Mouse (Mus musculus) hindbrain, embryonic 13.5 days (tissue): Measurements from ENCODE around the gene Slc24a4. TPM values are rescaled to one million over a fixed set of nuclear protein-coding genes. Genes with fewer than 3 reads are reported as not detected.
A peak's percentile ranks its signal among the peaks of the same experiment; 100 is the strongest.

Experiments used
- ATAC-seq: fragments of 200-750 bp; cut with Nextera tagmentation; 2 replicates; pipeline ENCODE4 v1.8.0; 2017; ENCODE audit warnings: moderate TSS enrichment; ENCODE audit not compliant: low FRiP score
- H3K27ac ChIP-seq: fragments of 300-500 bp; sonication (generic); 2 replicates; pipeline ENCODE4 v1.5.1; 2015; ENCODE audit warnings: inconsistent platforms, mild to moderate bottlenecking, moderate library complexity
- H3K27me3 ChIP-seq: fragments of 300-500 bp; sonication (generic); 2 replicates; pipeline ENCODE4 v1.6.1; 2015; ENCODE audit warnings: mild to moderate bottlenecking, inconsistent platforms
- H3K36me3 ChIP-seq: fragments of 300-500 bp; sonication (generic); 2 replicates; pipeline ENCODE4 v1.6.1; 2015; ENCODE audit warnings: mild to moderate bottlenecking, inconsistent platforms
- H3K4me1 ChIP-seq: fragments of 300-500 bp; sonication (generic); replicated peaks from 2 replicates; pipeline ENCODE4 v1.6.1; 2015; ENCODE audit warnings: inconsistent platforms
- H3K4me2 ChIP-seq: fragments of 300-500 bp; sonication (generic); 2 replicates; pipeline ENCODE4 v1.6.1; 2015; ENCODE audit warnings: inconsistent platforms, mild to moderate bottlenecking, moderate library complexity
- H3K4me3 ChIP-seq: fragments of 300-500 bp; sonication (generic); 2 replicates; pipeline ENCODE4 v1.5.1; 2015; ENCODE audit warnings: mild to moderate bottlenecking, inconsistent platforms
- H3K9ac ChIP-seq: fragments of 300-500 bp; sonication (generic); 2 replicates; pipeline ENCODE4 v1.6.1; 2015; ENCODE audit warnings: mild to moderate bottlenecking, inconsistent platforms
- H3K9me3 ChIP-seq: fragments of 300-500 bp; sonication (generic); 2 replicates; pipeline ENCODE4 v1.6.1; 2016; ENCODE audit warnings: inconsistent platforms
- WGBS: fragments of 180-500 bp; shearing (Covaris S2); methylation state at CpG from one replicate; pipeline ENCODE4 v1.1.7; 2015; 5-methylcytosine and 5-hydroxymethylcytosine counted together
- polyA plus RNA-seq: library from polyadenylated mRNA; unstranded; fragments of >200 nt; fragmentation: Nextera tagmentation; extraction: Ambion mirVana; gene quantifications from 2 replicates; pipeline ENCODE4 v1.2.1, GENCODE M21; 2015

Slc24a4 gene
- polyA plus RNA-seq: 1.7 and 1.9 TPM in 2 replicates

- no peaks in the 10 kb centered on the region for H3K9me3 ChIP-seq
- H3K36me3 ChIP-seq: no peaks in the 10 kb centered on the region
- peak within 1 kb of the TSS; percentile 98 for H3K4me2 ChIP-seq
- H3K9ac ChIP-seq: peak within 1 kb of the TSS; percentile 73
- H3K4me3 ChIP-seq: peak within 1 kb of the TSS; percentile 54
- H3K27me3 ChIP-seq: peaks cover 67% of the 10 kb centered on the region
- under 1% methylated on average over 28 of the region's 34 CpGs for WGBS
- peak; percentile 71 for ATAC-seq
- H3K27ac ChIP-seq: no peak within 1 kb of the TSS
- H3K4me1 ChIP-seq: peaks cover 30% of the 10 kb centered on the region
These were observed at the start of gene Slc24a4 for GRCm38 (mm10) chr12:102128081-102128790. Gene Slc24a4, plus strand, starts transcription at chr12:102128733.

GRCm38 (mm10) chr12:102082648-102083425, 45.7 kb upstream of the Slc24a4 start:
- Histone ChIP-seq H3K9me3 (no peaks in the 10 kb centered on the region), H3K4me3 (no peak overlapping the region), H3K9ac (no peak overlapping the region), H3K4me2 (no peak overlapping the region), H3K36me3 (no peaks in the 10 kb centered on the region), H3K4me1 (no peaks in the 10 kb centered on the region), H3K27me3 (no peaks in the 10 kb centered on the region), H3K27ac (no peak overlapping the region)
- no peak for ATAC-seq
- 83% methylated on average over 13 of the region's 13 CpGs for WGBS

- ATAC-seq: no peak
- Histone ChIP-seq H3K36me3 (no peaks in the 10 kb centered on the region), H3K27me3 (no peaks in the 10 kb centered on the region), H3K4me1 (no peaks in the 10 kb centered on the region), H3K9me3 (no peaks in the 10 kb centered on the region), H3K9ac (no peak overlapping the region), H3K4me2 (no peak overlapping the region), H3K27ac (no peak overlapping the region), H3K4me3 (no peak overlapping the region)
- 89% methylated on average over 1 of the region's 1 CpGs for WGBS
These were observed 38.0 kb upstream of the Slc24a4 start for GRCm38 (mm10) chr12:102090535-102090934.

GRCm38 (mm10) chr12:102092342-102093094, 36.0 kb upstream of the Slc24a4 start:
- WGBS: 91% methylated on average over 15 of the region's 15 CpGs
- Histone ChIP-seq H3K4me2 (no peak overlapping the region), H3K9ac (no peak overlapping the region), H3K4me1 (no peaks in the 10 kb centered on the region), H3K9me3 (no peaks in the 10 kb centered on the region), H3K4me3 (no peak overlapping the region), H3K27ac (no peak overlapping the region), H3K36me3 (no peaks in the 10 kb centered on the region), H3K27me3 (no peaks in the 10 kb centered on the region)
- ATAC-seq: no peak

GRCm38 (mm10) chr12:102105990-102106389, 22.5 kb upstream of the Slc24a4 start:
- Histone ChIP-seq H3K4me3 (no peak overlapping the region), H3K27me3 (no peaks in the 10 kb centered on the region), H3K9me3 (no peaks in the 10 kb centered on the region), H3K9ac (no peak overlapping the region), H3K4me1 (no peaks in the 10 kb centered on the region), H3K4me2 (no peak overlapping the region), H3K36me3 (no peaks in the 10 kb centered on the region), H3K27ac (no peak overlapping the region)
- 24% methylated on average over 1 of the region's 1 CpGs for WGBS
- no peak for ATAC-seq

GRCm38 (mm10) chr12:102108851-102109250, 19.7 kb upstream of the Slc24a4 start:
- Histone ChIP-seq H3K4me3 (no peak overlapping the region), H3K27me3 (no peaks in the 10 kb centered on the region), H3K36me3 (no peaks in the 10 kb centered on the region), H3K9ac (no peak overlapping the region), H3K4me1 (peaks cover 13% of the 10 kb centered on the region), H3K27ac (no peak overlapping the region), H3K9me3 (no peaks in the 10 kb centered on the region), H3K4me2 (no peak overlapping the region)
- ATAC-seq: no peak

GRCm38 (mm10) chr12:102112491-102112890, 16.0 kb upstream of the Slc24a4 start:
- no peaks in the 10 kb centered on the region for H3K36me3 ChIP-seq
- WGBS: 48% methylated on average over 4 of the region's 4 CpGs
- no peak for ATAC-seq

GRCm38 (mm10) chr12:102112901-102113300, 15.6 kb upstream of the Slc24a4 start:
- Histone ChIP-seq H3K4me3 (no peak overlapping the region), H3K9ac (no peak overlapping the region), H3K27me3 (no peaks in the 10 kb centered on the region), H3K4me1 (peaks cover 13% of the 10 kb centered on the region), H3K36me3 (no peaks in the 10 kb centered on the region), H3K27ac (0 out of 2 replicates have a peak overlapping the region, but pooled peaks have one; percentile 4), H3K4me2 (no peak overlapping the region), H3K9me3 (no peaks in the 10 kb centered on the region)
- WGBS: 63% methylated on average over 7 of the region's 7 CpGs
- ATAC-seq: no peak

More at GRCm38 (mm10) chr12:102112491-102112890, 16.0 kb upstream of the Slc24a4 start:
- H3K9ac ChIP-seq: no peak overlapping the region
- 0 out of 2 replicates have a peak overlapping the region, but pooled peaks have one; percentile 4 for H3K27ac ChIP-seq
- no peak overlapping the region for H3K4me3 ChIP-seq
- H3K9me3 ChIP-seq: no peaks in the 10 kb centered on the region
- H3K4me1 ChIP-seq: peaks cover 13% of the 10 kb centered on the region
- no peak overlapping the region for H3K4me2 ChIP-seq
- no peaks in the 10 kb centered on the region for H3K27me3 ChIP-seq

- no peak overlapping the region for H3K27ac ChIP-seq
- H3K9me3 ChIP-seq: no peaks in the 10 kb centered on the region
- no peak overlapping the region for H3K9ac ChIP-seq
- 70% methylated on average over 3 of the region's 3 CpGs for WGBS
- H3K4me2 ChIP-seq: no peak overlapping the region
- H3K27me3 ChIP-seq: no peaks in the 10 kb centered on the region
- no peak for ATAC-seq
- H3K36me3 ChIP-seq: no peaks in the 10 kb centered on the region
- H3K4me3 ChIP-seq: no peak overlapping the region
- peaks cover 13% of the 10 kb centered on the region for H3K4me1 ChIP-seq
These were observed 15.1 kb upstream of the Slc24a4 start for GRCm38 (mm10) chr12:102113391-102113790.

- Histone ChIP-seq H3K4me3 (no peak overlapping the region), H3K9me3 (no peaks in the 10 kb centered on the region), H3K27ac (no peak overlapping the region), H3K4me1 (peaks cover 13% of the 10 kb centered on the region), H3K27me3 (no peaks in the 10 kb centered on the region), H3K9ac (no peak overlapping the region), H3K4me2 (no peak overlapping the region), H3K36me3 (no peaks in the 10 kb centered on the region)
- no peak for ATAC-seq
- 76% methylated on average over 3 of the region's 3 CpGs for WGBS
These were observed 12.0 kb upstream of the Slc24a4 start for GRCm38 (mm10) chr12:102116580-102116979.

- Histone ChIP-seq H3K4me1 (peaks cover under 1% of the 10 kb centered on the region), H3K4me3 (no peak overlapping the region), H3K9ac (no peak overlapping the region), H3K4me2 (no peak overlapping the region), H3K36me3 (no peaks in the 10 kb centered on the region), H3K27me3 (no peaks in the 10 kb centered on the region), H3K27ac (no peak overlapping the region), H3K9me3 (no peaks in the 10 kb centered on the region)
- 93% methylated on average over 7 of the region's 7 CpGs for WGBS
- ATAC-seq: no peak
These were observed 10.5 kb upstream of the Slc24a4 start for GRCm38 (mm10) chr12:102118014-102118413.

GRCm38 (mm10) chr12:102127601-102128000, 932 bp upstream of the Slc24a4 start:
- Histone ChIP-seq H3K9me3 (no peaks in the 10 kb centered on the region), H3K36me3 (no peaks in the 10 kb centered on the region), H3K27me3 (peaks cover 65% of the 10 kb centered on the region), H3K9ac (0 out of 2 replicates have a peak overlapping the region, but pooled peaks have one; percentile 73), H3K27ac (no peak overlapping the region), H3K4me3 (peak overlapping the region; percentile 54), H3K4me2 (peak overlapping the region; percentile 98), H3K4me1 (peaks cover 30% of the 10 kb centered on the region)
- WGBS: 9% methylated on average over 7 of the region's 7 CpGs
- no peak for ATAC-seq
